Mouse (Mus musculus): ENCODE measurements around the gene Lypd6.

Lypd6 gene

GRCm38 (mm10) chr2:50111169-50111568 lies 44.9 kb downstream of the Lypd6 start:
- no peak for DNase-seq

- no peak for DNase-seq
Measured at GRCm38 (mm10) chr2:50111609-50112008, 45.4 kb downstream of the Lypd6 start.

- DNase-seq, result no peak
Measured at GRCm38 (mm10) chr2:50112427-50112826, 46.2 kb downstream of the Lypd6 start.

- DNase-seq, result no peak
Measured at GRCm38 (mm10) chr2:50119101-50119500, 52.9 kb downstream of the Lypd6 start.

GRCm38 (mm10) chr2:50120839-50121238 lies 54.6 kb downstream of the Lypd6 start:
- DNase-seq, result no peak

- DNase-seq, result no peak
Measured at GRCm38 (mm10) chr2:50123376-50123775, 57.1 kb downstream of the Lypd6 start.

- no peak for DNase-seq
Measured at GRCm38 (mm10) chr2:50127513-50128175, 61.4 kb downstream of the Lypd6 start.

GRCm38 (mm10) chr2:50128322-50129277 lies 62.4 kb downstream of the Lypd6 start:
- no peak for DNase-seq

- DNase-seq, result no peak
Measured at GRCm38 (mm10) chr2:50130674-50131073, 64.4 kb downstream of the Lypd6 start.

GRCm38 (mm10) chr2:50143672-50144071 lies 77.4 kb downstream of the Lypd6 start:
- DNase-seq, result no peak

- DNase-seq, result no peak
Measured at GRCm38 (mm10) chr2:50147308-50147707, 81.1 kb downstream of the Lypd6 start.

- DNase-seq, result no peak
Measured at GRCm38 (mm10) chr2:50149257-50150202, 83.3 kb downstream of the Lypd6 start.

GRCm38 (mm10) chr2:50150203-50150590 lies 84.0 kb downstream of the Lypd6 start:
- DNase-seq, result no peak

- no peak for DNase-seq
Measured at GRCm38 (mm10) chr2:50150816-50151215, 84.6 kb downstream of the Lypd6 start.

GRCm38 (mm10) chr2:50151401-50151800 lies 85.2 kb downstream of the Lypd6 start:
- no peak for DNase-seq

GRCm38 (mm10) chr2:50151879-50152278 lies 85.7 kb downstream of the Lypd6 start:
- no peak for DNase-seq

GRCm38 (mm10) chr2:50156009-50156408 lies 89.8 kb downstream of the Lypd6 start:
- DNase-seq, result no peak

- no peak for DNase-seq
Measured at GRCm38 (mm10) chr2:50160069-50160468, 93.8 kb downstream of the Lypd6 start.

- DNase-seq, result no peak
Measured at GRCm38 (mm10) chr2:50163608-50164007, 97.4 kb downstream of the Lypd6 start.

GRCm38 (mm10) chr2:50165277-50165676 lies 99.0 kb downstream of the Lypd6 start:
- DNase-seq, result no peak

- no peak for DNase-seq
Measured at GRCm38 (mm10) chr2:50166082-50166481, 99.9 kb downstream of the Lypd6 start.

- DNase-seq, result no peak
Measured at GRCm38 (mm10) chr2:50173730-50174528, 107.7 kb downstream of the Lypd6 start.

All from thymus, adult 18-20 months (tissue).